Mouse (Mus musculus) neural tube, embryonic 15.5 days (tissue): Measurements from ENCODE around the gene Boc. TPM values are rescaled to one million over a fixed set of nuclear protein-coding genes. Genes with fewer than 3 reads are reported as not detected.

Experiments used
- ATAC-seq: fragments of 200-750 bp; cut with Nextera tagmentation; 2 replicates; pipeline ENCODE4 v1.8.0; 2017; ENCODE audit warnings: mild to moderate bottlenecking, moderate TSS enrichment, moderate library complexity; ENCODE audit not compliant: low FRiP score
- H3K27ac ChIP-seq: fragments of 300-500 bp; sonication (generic); replicated peaks from 2 replicates; pipeline ENCODE4 v1.5.1; 2015; ENCODE audit warnings: mild to moderate bottlenecking, inconsistent platforms
- H3K27me3 ChIP-seq: fragments of 300-500 bp; sonication (generic); replicated peaks from 2 replicates; pipeline ENCODE4 v1.6.1; 2015; ENCODE audit warnings: inconsistent platforms
- H3K36me3 ChIP-seq: fragments of 300-500 bp; sonication (generic); 2 replicates; pipeline ENCODE4 v1.6.1; 2015; ENCODE audit warnings: inconsistent platforms
- H3K4me1 ChIP-seq: fragments of 300-500 bp; sonication (generic); 2 replicates; pipeline ENCODE4 v1.6.1; 2015; ENCODE audit warnings: inconsistent platforms
- H3K4me2 ChIP-seq: fragments of 300-500 bp; sonication (generic); 2 replicates; pipeline ENCODE4 v1.6.1; 2015; ENCODE audit warnings: inconsistent platforms, mild to moderate bottlenecking, moderate library complexity
- H3K4me3 ChIP-seq: fragments of 300-500 bp; sonication (generic); replicated peaks from 2 replicates; pipeline ENCODE4 v1.5.1; 2015; ENCODE audit warnings: mild to moderate bottlenecking, inconsistent platforms
- H3K9ac ChIP-seq: fragments of 300-500 bp; sonication (generic); replicated peaks from 2 replicates; pipeline ENCODE4 v1.6.1; 2015; ENCODE audit warnings: mild to moderate bottlenecking, inconsistent platforms
- H3K9me3 ChIP-seq: fragments of 300-500 bp; sonication (generic); replicated peaks from 2 replicates; pipeline ENCODE4 v1.6.1; 2016; ENCODE audit warnings: inconsistent platforms
- WGBS: fragments of 180-500 bp; shearing (Covaris S2); methylation state at CpG from one replicate; pipeline ENCODE4 v1.1.7; 2015; ENCODE audit warnings: mixed read lengths; 5-methylcytosine and 5-hydroxymethylcytosine counted together
- polyA plus RNA-seq: library from polyadenylated mRNA; unstranded; fragments of >200 nt; fragmentation: Nextera tagmentation; extraction: Ambion mirVana; gene quantifications from 2 replicates; pipeline ENCODE4 v1.2.1, GENCODE M21; 2015

Boc gene
- polyA plus RNA-seq, 1 experiment from 2014 or later = 6.9 TPM

DNA sequence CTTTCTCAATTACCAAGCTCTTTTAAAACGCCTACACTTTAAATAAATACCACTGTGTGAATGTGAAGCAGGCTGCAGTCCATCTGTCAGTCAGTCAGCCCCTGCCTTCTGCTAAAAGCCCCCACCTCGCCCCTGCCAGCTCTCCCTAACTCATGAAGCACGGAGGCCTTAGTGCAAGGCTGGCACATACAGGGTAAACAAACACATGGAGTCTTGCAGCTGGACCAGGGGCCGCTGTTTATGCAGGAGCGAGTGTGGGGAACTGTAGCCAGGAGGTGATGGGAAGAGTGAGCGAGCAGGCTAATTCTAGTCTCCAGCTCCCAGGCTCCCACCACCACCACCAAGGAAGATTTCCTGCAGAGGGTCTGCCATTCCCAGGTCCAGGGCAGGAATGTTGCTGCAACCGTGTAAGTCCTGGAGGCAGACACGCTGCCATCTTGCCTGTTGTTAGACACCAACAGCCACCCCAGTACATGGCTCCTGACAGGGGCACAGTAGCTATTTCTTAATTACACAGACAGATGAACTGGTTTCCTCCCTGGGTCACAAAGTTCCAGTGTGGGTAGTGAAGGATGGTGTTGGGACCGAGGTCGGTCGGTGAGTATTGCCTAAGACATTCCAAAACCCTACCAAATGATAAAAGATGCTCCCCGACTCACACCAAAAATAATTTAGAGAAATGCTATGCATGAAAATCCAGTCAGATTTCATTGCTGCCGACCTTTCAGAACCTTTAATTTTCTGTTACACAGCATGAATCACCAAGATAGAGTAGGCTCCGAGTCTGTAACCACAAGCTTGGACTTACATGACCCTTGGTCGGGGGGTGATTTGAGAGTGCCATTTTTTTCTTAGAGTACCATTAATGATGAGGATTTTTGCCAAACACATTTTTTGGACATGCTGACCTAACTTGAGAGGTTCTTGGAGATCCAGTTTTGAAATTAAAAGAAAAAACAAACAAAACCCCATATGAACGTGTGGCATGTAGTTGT, 20.0 kb downstream of the Boc start:
- no peak overlapping the region for H3K4me3 ChIP-seq
- WGBS = 51% methylated on average over 16 of the region's 16 CpGs
- ATAC-seq = peak; percentile 46

GRCm38 (mm10) chr16:44534122-44534521, 24.6 kb downstream of the Boc start:
- Histone ChIP-seq H3K4me1 (peaks cover 59% of the 10 kb centered on the region), H3K27ac (no peak overlapping the region)
- WGBS = 29% methylated on average over 7 of the region's 7 CpGs

More for the DNA sequence above, 20.0 kb downstream of the Boc start:
- H3K4me1 ChIP-seq = peaks cover 39% of the 10 kb centered on the region
- H3K36me3 ChIP-seq = no peaks in the 10 kb centered on the region
- no peak overlapping the region for H3K27ac ChIP-seq
- H3K9me3 ChIP-seq = no peaks in the 10 kb centered on the region
- H3K9ac ChIP-seq = peak overlapping the region; percentile 32; the same call in 1 of the 2 replicates
- H3K4me2 ChIP-seq = peak overlapping the region; percentile 32
- no peaks in the 10 kb centered on the region for H3K27me3 ChIP-seq

GRCm38 (mm10) chr16:44533522-44533921, 25.2 kb downstream of the Boc start:
- Histone ChIP-seq H3K4me1 (peaks cover 57% of the 10 kb centered on the region), H3K27me3 (no peaks in the 10 kb centered on the region), H3K9me3 (no peaks in the 10 kb centered on the region), H3K4me3 (no peak overlapping the region), H3K9ac (no peak overlapping the region), H3K4me2 (peak overlapping the region; percentile 5; the same call in 1 of the 2 replicates), H3K36me3 (no peaks in the 10 kb centered on the region), H3K27ac (peak overlapping the region; percentile 23; the same call in 1 of the 2 replicates)
- no peak for ATAC-seq
- 42% methylated on average over 8 of the region's 8 CpGs for WGBS

More at GRCm38 (mm10) chr16:44534122-44534521, 24.6 kb downstream of the Boc start:
- no peak overlapping the region for H3K4me2 ChIP-seq
- H3K36me3 ChIP-seq = no peaks in the 10 kb centered on the region
- no peak overlapping the region for H3K9ac ChIP-seq
- no peaks in the 10 kb centered on the region for H3K27me3 ChIP-seq
- no peaks in the 10 kb centered on the region for H3K9me3 ChIP-seq
- H3K4me3 ChIP-seq = no peak overlapping the region
- no peak for ATAC-seq

DNA sequence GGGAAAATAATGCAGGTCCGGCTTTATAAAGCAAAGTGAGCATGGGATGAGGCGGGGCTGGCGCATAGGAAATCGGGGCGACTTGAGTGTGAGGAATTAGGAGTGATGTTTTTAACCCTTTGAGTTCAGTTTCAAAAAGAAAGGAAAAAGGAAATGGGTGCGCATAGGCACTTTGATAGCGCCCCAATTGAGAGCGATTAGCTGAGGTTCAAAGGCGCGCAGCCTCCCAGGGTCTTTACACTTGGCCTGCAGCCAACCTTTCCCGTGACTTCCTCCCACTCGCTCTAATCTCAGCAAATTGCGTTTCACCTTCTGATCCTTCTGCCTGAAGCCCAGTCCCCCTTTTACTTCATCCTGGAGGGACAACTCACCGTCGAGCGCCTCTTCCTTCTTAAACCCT, 25.8 kb downstream of the Boc start:
- no peaks in the 10 kb centered on the region for H3K9me3 ChIP-seq
- peak overlapping the region; percentile 5; the same call in 1 of the 2 replicates for H3K4me2 ChIP-seq
- H3K27ac ChIP-seq = 0 out of 2 replicates have a peak overlapping the region, but pooled peaks have one; percentile 23
- ATAC-seq = no peak
- 47% methylated on average over 16 of the region's 16 CpGs for WGBS
- H3K9ac ChIP-seq = no peak overlapping the region
- no peaks in the 10 kb centered on the region for H3K36me3 ChIP-seq
- no peak overlapping the region for H3K4me3 ChIP-seq
- H3K27me3 ChIP-seq = no peaks in the 10 kb centered on the region
- H3K4me1 ChIP-seq = peaks cover 51% of the 10 kb centered on the region

DNA sequence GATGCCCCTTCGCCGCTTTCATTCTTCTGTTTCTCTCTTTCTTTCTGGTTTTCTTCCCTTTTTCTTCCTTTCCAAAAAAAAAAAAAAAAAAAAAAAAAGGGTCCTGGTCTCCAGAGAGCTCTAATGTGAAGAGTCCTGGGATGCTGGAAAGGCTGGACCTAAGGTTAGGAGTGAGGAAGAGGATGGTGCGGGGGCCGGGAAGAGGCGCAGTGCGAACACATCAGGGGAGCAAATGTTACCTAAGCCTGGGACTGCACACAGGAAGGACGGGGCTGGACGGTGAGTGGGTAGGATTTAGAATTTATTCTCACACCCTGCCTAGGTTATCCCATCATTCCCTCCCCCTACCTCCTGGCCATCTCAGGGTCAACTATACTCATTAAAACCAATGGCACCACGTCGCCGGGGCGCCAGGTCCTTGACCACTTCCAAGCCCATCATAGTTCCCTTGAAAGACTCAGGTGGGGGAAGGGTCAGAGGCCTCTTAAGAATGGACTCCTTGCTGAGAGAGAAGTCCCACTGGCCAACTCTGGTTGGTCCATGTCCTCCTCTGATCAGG, 27.4 kb downstream of the Boc start:
- Histone ChIP-seq H3K36me3 (no peaks in the 10 kb centered on the region), H3K9me3 (no peaks in the 10 kb centered on the region), H3K9ac (peak overlapping the region; percentile 44), H3K27ac (peak overlapping the region; percentile 76), H3K4me2 (peak overlapping the region; percentile 65), H3K4me3 (peak overlapping the region; percentile 28), H3K4me1 (peaks cover 65% of the 10 kb centered on the region), H3K27me3 (no peaks in the 10 kb centered on the region)
- WGBS = 16% methylated on average over 12 of the region's 12 CpGs
- peak; percentile 1; the same call in 1 of the 2 replicates for ATAC-seq

- ATAC-seq = peak; percentile 80
- Histone ChIP-seq H3K9ac (peak overlapping the region; percentile 44), H3K36me3 (no peaks in the 10 kb centered on the region), H3K4me2 (peak overlapping the region; percentile 65), H3K27ac (peak overlapping the region; percentile 76), H3K27me3 (no peaks in the 10 kb centered on the region), H3K9me3 (no peaks in the 10 kb centered on the region), H3K4me1 (peaks cover 67% of the 10 kb centered on the region), H3K4me3 (peak overlapping the region; percentile 28)
- WGBS = 2% methylated on average over 7 of the region's 7 CpGs
Measured at GRCm38 (mm10) chr16:44530829-44531228, 27.9 kb downstream of the Boc start.

GRCm38 (mm10) chr16:44530191-44530590, 28.5 kb downstream of the Boc start:
- 0 out of 2 replicates have a peak overlapping the region, but pooled peaks have one; percentile 28 for H3K4me3 ChIP-seq
- peaks cover 67% of the 10 kb centered on the region for H3K4me1 ChIP-seq
- no peaks in the 10 kb centered on the region for H3K9me3 ChIP-seq
- ATAC-seq = peak; percentile 18; the same call in 1 of the 2 replicates
- 9% methylated on average over 9 of the region's 9 CpGs for WGBS
- H3K27me3 ChIP-seq = no peaks in the 10 kb centered on the region
- peak overlapping the region; percentile 76 for H3K27ac ChIP-seq
- H3K4me2 ChIP-seq = peak overlapping the region; percentile 65
- no peaks in the 10 kb centered on the region for H3K36me3 ChIP-seq
- peak overlapping the region; percentile 44 for H3K9ac ChIP-seq

- 20% methylated on average over 8 of the region's 8 CpGs for WGBS
- no peak overlapping the region for H3K4me2 ChIP-seq
- no peak overlapping the region for H3K4me3 ChIP-seq
- H3K27me3 ChIP-seq = no peaks in the 10 kb centered on the region
- H3K9me3 ChIP-seq = no peaks in the 10 kb centered on the region
- H3K27ac ChIP-seq = peak overlapping the region; percentile 76
- H3K36me3 ChIP-seq = no peaks in the 10 kb centered on the region
- peaks cover 64% of the 10 kb centered on the region for H3K4me1 ChIP-seq
- no peak for ATAC-seq
- no peak overlapping the region for H3K9ac ChIP-seq
Measured at GRCm38 (mm10) chr16:44529691-44530090, 29.0 kb downstream of the Boc start.

- no peaks in the 10 kb centered on the region for H3K27me3 ChIP-seq
- 85% methylated on average over 7 of the region's 7 CpGs for WGBS
- no peaks in the 10 kb centered on the region for H3K36me3 ChIP-seq
- H3K4me2 ChIP-seq = no peak overlapping the region
- no peak for ATAC-seq
- H3K4me3 ChIP-seq = no peak overlapping the region
- no peak overlapping the region for H3K27ac ChIP-seq
- no peak overlapping the region for H3K9ac ChIP-seq
- no peaks in the 10 kb centered on the region for H3K9me3 ChIP-seq
- peaks cover 59% of the 10 kb centered on the region for H3K4me1 ChIP-seq
Measured at GRCm38 (mm10) chr16:44528955-44529354, 29.7 kb downstream of the Boc start.

GRCm38 (mm10) chr16:44527218-44527905, 31.3 kb downstream of the Boc start:
- ATAC-seq = no peak
- no peak overlapping the region for H3K27ac ChIP-seq
- H3K9ac ChIP-seq = no peak overlapping the region
- no peak overlapping the region; the same call in 1 of the 2 replicates for H3K4me2 ChIP-seq
- no peaks in the 10 kb centered on the region for H3K36me3 ChIP-seq
- no peaks in the 10 kb centered on the region for H3K9me3 ChIP-seq
- H3K4me3 ChIP-seq = no peak overlapping the region
- WGBS = 40% methylated on average over 11 of the region's 11 CpGs
- H3K27me3 ChIP-seq = no peaks in the 10 kb centered on the region
- peaks cover 45% of the 10 kb centered on the region for H3K4me1 ChIP-seq

DNA sequence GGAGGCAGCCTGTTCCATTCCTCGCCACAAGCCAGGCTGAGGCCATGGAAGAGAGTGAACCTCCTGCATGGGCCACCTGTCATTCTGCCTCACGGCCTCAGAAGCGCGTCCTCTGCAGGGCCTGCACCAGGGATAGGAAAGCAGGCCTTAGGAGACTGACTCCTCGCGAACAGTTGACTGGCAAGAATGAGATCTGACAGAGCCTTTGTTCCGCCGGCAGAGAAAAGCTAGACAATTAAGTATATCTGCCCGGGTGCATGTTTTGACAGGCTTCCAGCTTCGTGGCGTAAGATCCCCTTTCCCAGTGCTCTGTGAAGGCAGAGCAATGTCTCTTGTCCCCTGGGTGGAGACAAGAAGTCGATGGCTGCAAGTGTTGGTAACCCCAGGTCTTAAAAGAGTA, 32.0 kb downstream of the Boc start:
- 8% methylated on average over 12 of the region's 12 CpGs for WGBS
- no peak for ATAC-seq
- Histone ChIP-seq H3K4me3 (no peak overlapping the region; the same call in 1 of the 2 replicates), H3K4me1 (peaks cover 45% of the 10 kb centered on the region), H3K4me2 (peak overlapping the region; percentile 49), H3K9ac (peak overlapping the region; percentile 17; the same call in 1 of the 2 replicates), H3K27ac (peak overlapping the region; percentile 67), H3K36me3 (no peaks in the 10 kb centered on the region), H3K27me3 (no peaks in the 10 kb centered on the region), H3K9me3 (no peaks in the 10 kb centered on the region)
